Mouse (Mus musculus) layer of hippocampus, adult 18-20 months (tissue): ENCODE data around the gene Rab5if. TPM values are rescaled to one million over a fixed set of nuclear protein-coding genes. Genes with fewer than 3 reads are reported as not detected.

Experiments
- DNase-seq, 2 experiments: peaks; one replicate each; pipeline ENCODE4 v3.0.0; 2022; ENCODE audit warnings: low spot score in 2 of 2
- total RNA-seq, 2 experiments: library from RNA; stranded (reverse); gene quantifications; 2 replicates each; pipeline ENCODE4 v1.2.3; 2021

Rab5if gene
- total RNA-seq, 2 experiments from 2014 or later, result 88.3 to 98.8 TPM

DNA sequence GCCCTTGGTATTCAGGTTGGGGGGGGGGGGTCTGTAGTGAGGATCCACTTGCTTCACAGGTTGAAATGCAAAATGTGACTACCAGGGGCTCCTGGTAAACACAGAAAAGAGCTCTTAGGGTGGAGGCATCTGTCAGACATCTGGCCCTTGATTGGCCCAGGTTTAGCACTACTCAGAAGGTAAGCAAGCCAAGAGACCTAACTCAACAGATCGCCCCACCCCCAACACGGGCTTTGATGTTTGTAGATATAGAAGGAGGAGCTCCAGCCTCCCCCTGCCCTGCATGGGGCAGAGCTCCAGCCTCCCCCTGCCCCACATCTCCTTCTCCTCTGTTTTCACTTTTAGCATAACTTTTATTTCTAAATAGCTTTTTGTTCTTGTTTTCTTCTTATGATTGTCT is 56.9 kb downstream of the Rab5if start:
- DNase-seq, result no peak

DNA sequence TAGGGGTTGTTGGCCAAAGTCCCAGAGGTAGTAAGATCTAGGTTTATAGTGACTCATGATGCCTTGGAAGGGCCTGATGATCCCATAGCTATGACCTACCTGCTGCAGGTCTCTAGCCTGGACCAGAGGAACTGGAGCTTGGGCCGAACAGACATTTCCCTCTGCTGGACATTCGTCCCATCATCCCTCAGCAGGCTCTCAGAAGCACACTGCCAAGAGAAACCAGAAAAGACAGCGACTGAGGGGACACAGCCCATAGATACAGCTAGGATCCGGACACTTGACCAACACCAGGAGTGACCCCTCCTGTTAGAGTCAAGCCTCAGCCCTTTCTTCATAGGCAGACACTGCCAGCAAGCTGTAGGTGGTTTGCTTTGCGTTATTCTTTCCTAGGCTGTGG is 60.1 kb downstream of the Rab5if start:
- DNase-seq, result no peak

Other genes with a start within 250 kb of the Rab5if start
- 100 to 1,000 TPM; 199 to 207 TPM for gene Dlgap4, start 249.4 kb upstream of the Rab5if start, total RNA-seq
- gene Myl9, start 87.7 kb upstream of the Rab5if start, total RNA-seq, result 10 to 100 TPM in 1 of 2 experiments, 1 to 10 TPM in 1; 8.7 to 12.2 TPM
- gene Tgif2, start 23.1 kb upstream of the Rab5if start, total RNA-seq, result 1 to 10 TPM in 1 of 2 experiments, under 1 TPM in 1; 0.56 to 1.1 TPM
- gene 4930518I15Rik, start 5.2 kb upstream of the Rab5if start, total RNA-seq, result 1 to 10 TPM; 1.7 to 2.7 TPM
- gene Sla2, start 24.1 kb downstream of the Rab5if start, total RNA-seq, result under 1 TPM; 0.30 to 0.42 TPM
- gene Ndrg3, start 128.9 kb downstream of the Rab5if start, total RNA-seq, result 100 to 1,000 TPM; 416 to 432 TPM
- gene Dsn1, start 144.0 kb downstream of the Rab5if start, total RNA-seq, result 1 to 10 TPM; 2.7 to 4.3 TPM
- gene Soga1, start 216.1 kb downstream of the Rab5if start, total RNA-seq, result 10 to 100 TPM; 32.4 to 34.1 TPM
- gene Tldc2, start 223.9 kb downstream of the Rab5if start, total RNA-seq, result not detected